Mouse (Mus musculus): Measurements from ENCODE around the gene Ccdc141. TPM values are rescaled to one million over a fixed set of nuclear protein-coding genes. Genes with fewer than 3 reads are reported as not detected.

Gene Ccdc141
- polyA plus RNA-seq, 1 experiment from 2014 or later, result 3.7 TPM

DNA sequence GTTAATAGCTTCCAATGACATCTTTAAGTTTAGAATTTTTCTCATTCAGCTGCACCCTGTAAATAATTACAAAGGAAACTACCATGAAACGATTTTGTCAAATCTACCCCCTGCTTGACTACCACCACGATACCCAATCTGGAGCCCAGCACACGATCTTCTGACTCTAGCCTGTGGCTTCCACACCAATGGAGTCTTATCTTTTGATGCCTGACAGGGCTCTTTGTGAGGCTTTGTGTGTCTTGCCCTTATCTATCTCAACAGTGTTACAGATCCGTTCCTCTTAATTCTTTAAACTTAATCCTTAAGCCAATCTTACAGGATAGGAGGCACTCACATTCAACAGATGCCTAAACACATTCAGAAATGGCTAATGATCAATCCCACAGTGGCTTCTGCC is 16.4 kb downstream of the Ccdc141 start:
- Histone ChIP-seq H3K4me2 (ENCODE audit: low read depth, low read length) (no peak overlapping the region), H3K9me3 (ENCODE audit: control insufficient read depth, low read length) (no peaks in the 10 kb centered on the region), H3K27ac (ENCODE audit: low read length) (no peak overlapping the region), H3K27me3 (replicated peaks; ENCODE audit: control insufficient read depth, insufficient read depth, low read length) (no peaks in the 10 kb centered on the region), H3K36me3 (ENCODE audit: control insufficient read depth, insufficient read depth, low read length) (no peaks in the 10 kb centered on the region), H3K9ac (ENCODE audit: low read depth, low read length) (no peak overlapping the region), H3K4me1 (ENCODE audit: control insufficient read depth, insufficient read depth, low read length) (no peaks in the 10 kb centered on the region), H3K4me3 (ENCODE audit: low read length) (no peak overlapping the region)
- ATAC-seq, result no peak
- WGBS, result 51% methylated on average over 4 of the region's 4 CpGs

DNA sequence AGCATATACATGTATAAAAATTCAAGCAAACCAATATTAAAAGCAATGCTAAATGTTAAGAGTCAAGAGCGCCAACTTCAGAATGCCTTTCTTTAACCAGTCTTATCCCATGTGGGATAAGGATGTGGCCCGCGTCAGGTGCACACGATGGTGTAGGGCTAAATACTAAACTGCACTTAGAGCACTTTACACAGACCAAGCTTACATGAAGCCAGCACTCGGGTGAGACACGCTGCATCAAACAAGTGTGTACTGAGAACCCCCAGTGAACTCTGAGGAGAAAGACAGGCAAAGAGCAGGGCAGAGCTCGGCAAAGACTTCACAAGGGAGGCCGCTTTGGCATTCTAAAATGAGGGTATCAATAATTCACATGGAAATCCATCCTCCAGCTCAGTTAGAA is 19.2 kb downstream of the Ccdc141 start:
- H3K9ac ChIP-seq (ENCODE audit: low read depth, low read length), result no peak overlapping the region
- no peaks in the 10 kb centered on the region for H3K27me3 ChIP-seq (replicated peaks; ENCODE audit: control insufficient read depth, insufficient read depth, low read length)
- ATAC-seq, result no peak
- H3K4me3 ChIP-seq (ENCODE audit: low read length), result no peak overlapping the region
- H3K9me3 ChIP-seq (ENCODE audit: control insufficient read depth, low read length), result no peaks in the 10 kb centered on the region
- H3K27ac ChIP-seq (ENCODE audit: low read length), result no peak overlapping the region
- H3K4me2 ChIP-seq (ENCODE audit: low read depth, low read length), result no peak overlapping the region
- 96% methylated on average over 8 of the region's 8 CpGs for WGBS
- H3K36me3 ChIP-seq (ENCODE audit: control insufficient read depth, insufficient read depth, low read length), result no peaks in the 10 kb centered on the region
- no peaks in the 10 kb centered on the region for H3K4me1 ChIP-seq (ENCODE audit: control insufficient read depth, insufficient read depth, low read length)

DNA sequence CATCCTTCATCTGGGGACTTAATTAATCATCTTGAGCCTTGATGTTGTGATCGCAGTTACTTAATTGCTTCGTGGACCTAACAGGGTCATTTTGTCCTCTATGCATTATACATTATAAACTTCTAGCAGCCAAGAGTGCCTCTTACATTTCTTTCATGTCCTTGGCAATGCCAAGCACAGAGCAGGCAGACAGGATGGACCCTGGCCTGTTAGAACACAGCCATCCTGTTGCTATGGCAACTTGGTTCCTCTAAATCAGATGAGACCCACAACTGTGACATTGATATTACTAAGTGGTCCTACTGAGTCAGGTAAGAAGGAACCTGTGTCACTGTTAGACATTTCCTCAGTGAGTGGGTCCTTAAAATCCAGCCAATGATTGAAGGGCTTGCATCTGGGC is 20.9 kb downstream of the Ccdc141 start:
- Histone ChIP-seq H3K36me3 (ENCODE audit: control insufficient read depth, insufficient read depth, low read length) (no peaks in the 10 kb centered on the region), H3K9me3 (ENCODE audit: control insufficient read depth, low read length) (no peaks in the 10 kb centered on the region), H3K9ac (ENCODE audit: low read depth, low read length) (no peak overlapping the region), H3K27ac (ENCODE audit: low read length) (no peak overlapping the region), H3K4me2 (ENCODE audit: low read depth, low read length) (no peak overlapping the region), H3K4me3 (ENCODE audit: low read length) (no peak overlapping the region), H3K27me3 (replicated peaks; ENCODE audit: control insufficient read depth, insufficient read depth, low read length) (no peaks in the 10 kb centered on the region), H3K4me1 (ENCODE audit: control insufficient read depth, insufficient read depth, low read length) (no peaks in the 10 kb centered on the region)
- 54% methylated on average over 2 of the region's 2 CpGs for WGBS
- ATAC-seq, result no peak

DNA sequence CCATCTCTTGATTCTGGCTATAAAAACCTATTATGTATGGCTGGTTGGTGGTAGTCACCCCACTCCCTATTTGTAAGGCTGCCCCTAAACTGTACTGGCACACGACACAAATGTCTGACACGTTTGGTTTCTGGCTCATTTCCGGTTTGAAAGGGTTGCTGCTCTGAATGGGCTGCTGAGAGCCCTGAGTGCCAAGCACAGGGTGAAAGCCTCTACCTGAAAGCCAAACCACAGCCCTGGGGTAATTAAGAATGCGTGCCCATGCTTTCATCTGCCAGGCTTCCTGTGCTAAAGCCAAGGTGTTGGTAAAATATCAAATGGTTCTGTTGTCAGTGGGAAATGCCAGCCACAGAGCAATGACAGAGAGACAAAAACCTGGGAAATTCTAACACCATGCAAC is 22.2 kb downstream of the Ccdc141 start:
- Histone ChIP-seq H3K4me1 (ENCODE audit: control insufficient read depth, insufficient read depth, low read length) (no peaks in the 10 kb centered on the region), H3K4me3 (ENCODE audit: low read length) (no peak overlapping the region), H3K27ac (ENCODE audit: low read length) (no peak overlapping the region), H3K36me3 (ENCODE audit: control insufficient read depth, insufficient read depth, low read length) (no peaks in the 10 kb centered on the region), H3K9me3 (ENCODE audit: control insufficient read depth, low read length) (no peaks in the 10 kb centered on the region), H3K4me2 (ENCODE audit: low read depth, low read length) (no peak overlapping the region), H3K9ac (ENCODE audit: low read depth, low read length) (no peak overlapping the region), H3K27me3 (replicated peaks; ENCODE audit: control insufficient read depth, insufficient read depth, low read length) (no peaks in the 10 kb centered on the region)
- WGBS, result 73% methylated on average over 4 of the region's 4 CpGs
- no peak for ATAC-seq

DNA sequence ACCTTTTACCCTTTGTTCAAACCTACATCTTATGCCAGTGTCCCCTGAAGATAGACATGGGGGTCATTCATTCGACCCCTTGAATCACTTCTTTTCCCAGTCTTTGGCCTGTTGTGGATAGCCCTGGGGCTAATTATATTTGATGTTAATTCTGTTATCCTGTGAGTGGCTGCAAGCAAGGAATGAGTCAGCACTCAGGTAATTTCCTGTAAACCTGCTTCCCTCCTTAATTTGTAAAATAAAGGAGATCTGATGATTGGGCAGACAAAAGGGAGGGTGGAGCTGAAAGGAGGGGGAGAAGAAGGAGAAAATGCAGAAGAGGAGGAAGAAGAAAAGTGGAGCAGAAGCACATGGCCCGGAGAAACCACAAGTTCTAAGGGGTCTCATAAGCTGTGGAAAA is 23.5 kb downstream of the Ccdc141 start:
- no peaks in the 10 kb centered on the region for H3K4me1 ChIP-seq (ENCODE audit: control insufficient read depth, insufficient read depth, low read length)
- no peak overlapping the region for H3K4me2 ChIP-seq (ENCODE audit: low read depth, low read length)
- H3K27me3 ChIP-seq (replicated peaks; ENCODE audit: control insufficient read depth, insufficient read depth, low read length), result no peaks in the 10 kb centered on the region
- H3K9me3 ChIP-seq (ENCODE audit: control insufficient read depth, low read length), result no peaks in the 10 kb centered on the region
- H3K4me3 ChIP-seq (ENCODE audit: low read length), result no peak overlapping the region
- no peak overlapping the region for H3K27ac ChIP-seq (ENCODE audit: low read length)
- H3K9ac ChIP-seq (ENCODE audit: low read depth, low read length), result no peak overlapping the region
- no peak for ATAC-seq
- WGBS, result 84% methylated on average over 2 of the region's 2 CpGs
- H3K36me3 ChIP-seq (ENCODE audit: control insufficient read depth, insufficient read depth, low read length), result no peaks in the 10 kb centered on the region

DNA sequence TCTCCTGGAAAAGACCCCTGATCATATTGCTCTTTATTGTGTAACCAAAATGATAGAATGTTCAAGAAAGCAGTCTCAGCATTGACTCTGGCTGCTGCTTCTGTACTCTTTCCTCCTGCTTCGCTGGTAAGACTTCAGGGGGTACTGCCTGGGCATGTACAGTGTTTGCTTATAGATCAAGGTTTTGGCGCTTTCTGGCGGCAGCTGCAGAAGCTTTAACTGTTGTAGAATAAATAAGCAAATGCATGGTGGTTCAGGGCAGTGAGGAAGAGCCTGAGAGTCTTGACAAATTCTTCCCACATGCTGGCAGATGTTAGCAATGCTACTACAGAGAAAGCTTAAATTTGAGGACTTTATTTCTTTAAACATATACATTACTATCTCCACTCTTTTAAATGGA is 24.1 kb downstream of the Ccdc141 start:
- no peak overlapping the region for H3K27ac ChIP-seq (ENCODE audit: low read length)
- no peak overlapping the region for H3K9ac ChIP-seq (ENCODE audit: low read depth, low read length)
- WGBS, result 43% methylated on average over 3 of the region's 3 CpGs
- no peak overlapping the region for H3K4me3 ChIP-seq (ENCODE audit: low read length)
- H3K4me1 ChIP-seq (ENCODE audit: control insufficient read depth, insufficient read depth, low read length), result no peaks in the 10 kb centered on the region
- H3K9me3 ChIP-seq (ENCODE audit: control insufficient read depth, low read length), result no peaks in the 10 kb centered on the region
- H3K27me3 ChIP-seq (replicated peaks; ENCODE audit: control insufficient read depth, insufficient read depth, low read length), result no peaks in the 10 kb centered on the region
- ATAC-seq, result no peak
- H3K36me3 ChIP-seq (ENCODE audit: control insufficient read depth, insufficient read depth, low read length), result no peaks in the 10 kb centered on the region
- H3K4me2 ChIP-seq (ENCODE audit: low read depth, low read length), result no peak overlapping the region

DNA sequence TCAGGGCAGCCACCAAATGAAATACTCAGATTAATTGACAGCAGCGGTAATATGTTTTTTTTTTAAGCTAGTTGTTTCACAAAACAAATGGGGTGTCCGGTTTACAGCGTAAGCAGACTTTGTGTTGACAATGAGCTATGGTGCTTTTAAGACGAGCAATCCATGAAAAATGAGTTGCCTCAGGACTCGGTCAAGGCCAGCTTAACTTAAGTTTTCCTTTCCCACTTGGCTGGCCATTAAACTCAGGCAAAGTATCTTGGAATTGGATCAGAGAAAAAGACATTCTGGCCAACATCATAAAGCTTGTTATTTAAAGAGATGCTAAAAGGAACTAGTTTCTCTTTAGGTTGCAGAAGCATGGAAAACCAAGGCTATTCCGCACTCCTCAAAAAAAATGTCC is 26.9 kb downstream of the Ccdc141 start:
- 46% methylated on average over 6 of the region's 6 CpGs for WGBS
- ATAC-seq, result no peak
- Histone ChIP-seq H3K4me1 (ENCODE audit: control insufficient read depth, insufficient read depth, low read length) (no peaks in the 10 kb centered on the region), H3K9me3 (ENCODE audit: control insufficient read depth, low read length) (no peaks in the 10 kb centered on the region), H3K4me2 (ENCODE audit: low read depth, low read length) (no peak overlapping the region), H3K4me3 (ENCODE audit: low read length) (no peak overlapping the region), H3K27ac (ENCODE audit: low read length) (no peak overlapping the region), H3K36me3 (ENCODE audit: control insufficient read depth, insufficient read depth, low read length) (no peaks in the 10 kb centered on the region), H3K9ac (ENCODE audit: low read depth, low read length) (no peak overlapping the region), H3K27me3 (replicated peaks; ENCODE audit: control insufficient read depth, insufficient read depth, low read length) (no peaks in the 10 kb centered on the region)

DNA sequence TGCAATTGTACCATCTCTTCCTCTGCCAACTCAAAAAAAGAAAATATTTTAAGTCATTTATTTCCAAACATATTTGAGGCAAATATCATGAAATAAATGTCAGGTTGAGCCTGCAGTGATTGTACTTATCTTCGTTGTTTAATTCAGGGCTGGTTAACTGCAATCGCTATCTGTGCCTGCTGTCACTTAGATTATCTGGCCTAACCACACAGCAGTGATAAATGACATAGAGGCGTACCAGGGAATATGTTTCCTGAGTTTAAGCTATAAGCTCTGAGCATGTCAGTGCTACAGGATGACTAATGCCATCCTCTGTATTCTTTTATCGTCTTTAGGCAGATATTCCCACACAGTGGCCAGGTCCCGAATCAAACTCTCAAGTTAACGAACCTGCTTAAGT is 31.6 kb downstream of the Ccdc141 start:
- Histone ChIP-seq H3K9ac (ENCODE audit: low read depth, low read length) (no peak overlapping the region), H3K27ac (ENCODE audit: low read length) (no peak overlapping the region), H3K4me1 (ENCODE audit: control insufficient read depth, insufficient read depth, low read length) (no peaks in the 10 kb centered on the region), H3K9me3 (ENCODE audit: control insufficient read depth, low read length) (no peaks in the 10 kb centered on the region), H3K4me2 (ENCODE audit: low read depth, low read length) (no peak overlapping the region), H3K36me3 (ENCODE audit: control insufficient read depth, insufficient read depth, low read length) (no peaks in the 10 kb centered on the region), H3K27me3 (replicated peaks; ENCODE audit: control insufficient read depth, insufficient read depth, low read length) (no peaks in the 10 kb centered on the region), H3K4me3 (ENCODE audit: low read length) (no peak overlapping the region)
- 65% methylated on average over 6 of the region's 6 CpGs for WGBS
- ATAC-seq, result no peak

DNA sequence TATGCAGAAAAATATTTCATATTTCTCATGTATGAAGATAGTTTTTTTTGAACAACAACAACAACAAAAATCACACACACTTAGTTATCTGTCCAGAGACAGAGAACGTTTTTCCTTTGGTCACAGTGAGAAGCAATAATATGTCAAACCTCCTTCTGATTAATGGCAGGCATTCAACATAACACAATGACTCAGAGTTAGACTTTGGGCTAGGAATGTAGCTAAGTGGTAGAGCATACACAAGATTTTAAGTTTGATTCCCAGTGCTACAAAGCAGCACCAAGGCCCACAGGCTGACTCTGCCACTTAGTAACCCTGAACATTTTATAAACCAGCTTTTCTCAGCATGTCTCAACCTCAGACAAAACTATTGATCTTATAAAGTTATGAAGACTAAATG is 35.5 kb downstream of the Ccdc141 start:
- WGBS, result 22% methylated on average over 1 of the region's 1 CpGs
- no peak for ATAC-seq
- Histone ChIP-seq H3K4me2 (ENCODE audit: low read depth, low read length) (no peak overlapping the region), H3K4me1 (ENCODE audit: control insufficient read depth, insufficient read depth, low read length) (peaks cover 3% of the 10 kb centered on the region; the same call in 1 of the 2 replicates), H3K9me3 (ENCODE audit: control insufficient read depth, low read length) (no peaks in the 10 kb centered on the region), H3K27ac (ENCODE audit: low read length) (no peak overlapping the region), H3K9ac (ENCODE audit: low read depth, low read length) (no peak overlapping the region), H3K4me3 (ENCODE audit: low read length) (no peak overlapping the region), H3K36me3 (ENCODE audit: control insufficient read depth, insufficient read depth, low read length) (no peaks in the 10 kb centered on the region), H3K27me3 (replicated peaks; ENCODE audit: control insufficient read depth, insufficient read depth, low read length) (no peaks in the 10 kb centered on the region)

DNA sequence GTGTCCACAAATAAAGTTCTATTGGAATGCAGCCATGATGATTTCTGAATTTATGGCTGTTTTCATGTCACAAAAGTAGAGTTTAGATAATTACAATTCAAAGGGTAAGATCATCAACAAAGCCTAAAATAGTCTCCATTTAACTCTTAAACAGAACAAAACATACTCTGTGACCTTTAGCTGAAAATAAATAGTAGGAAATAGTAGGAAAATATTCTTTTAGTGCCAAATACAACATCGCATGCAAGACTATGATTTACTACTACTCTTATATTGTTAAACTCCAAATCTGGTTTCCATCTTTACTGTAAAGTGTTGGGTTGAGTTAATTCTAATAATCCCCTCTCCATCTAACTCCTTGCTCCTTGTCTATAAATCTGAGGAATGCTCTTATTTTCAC is 37.0 kb downstream of the Ccdc141 start:
- no peak for ATAC-seq

More for the DNA sequence above, 37.0 kb downstream of the Ccdc141 start:
- Histone ChIP-seq H3K27ac (ENCODE audit: low read length) (no peak overlapping the region), H3K9me3 (ENCODE audit: control insufficient read depth, low read length) (no peaks in the 10 kb centered on the region), H3K36me3 (ENCODE audit: control insufficient read depth, insufficient read depth, low read length) (no peaks in the 10 kb centered on the region), H3K9ac (ENCODE audit: low read depth, low read length) (no peak overlapping the region), H3K27me3 (replicated peaks; ENCODE audit: control insufficient read depth, insufficient read depth, low read length) (no peaks in the 10 kb centered on the region), H3K4me1 (ENCODE audit: control insufficient read depth, insufficient read depth, low read length) (peaks cover 3% of the 10 kb centered on the region; the same call in 1 of the 2 replicates), H3K4me3 (ENCODE audit: low read length) (no peak overlapping the region), H3K4me2 (ENCODE audit: low read depth, low read length) (no peak overlapping the region)
- 70% methylated on average over 1 of the region's 1 CpGs for WGBS

Measured in intestine, embryonic 16.5 days (tissue).